Mouse (Mus musculus) cerebellum, adult 11 months (tissue): Measurements from ENCODE around the gene Cdc42ep5.

ENCODE experiments used
- DNase-seq: peaks from one replicate; pipeline ENCODE4 v3.0.0; 2022

Gene Cdc42ep5

DNA sequence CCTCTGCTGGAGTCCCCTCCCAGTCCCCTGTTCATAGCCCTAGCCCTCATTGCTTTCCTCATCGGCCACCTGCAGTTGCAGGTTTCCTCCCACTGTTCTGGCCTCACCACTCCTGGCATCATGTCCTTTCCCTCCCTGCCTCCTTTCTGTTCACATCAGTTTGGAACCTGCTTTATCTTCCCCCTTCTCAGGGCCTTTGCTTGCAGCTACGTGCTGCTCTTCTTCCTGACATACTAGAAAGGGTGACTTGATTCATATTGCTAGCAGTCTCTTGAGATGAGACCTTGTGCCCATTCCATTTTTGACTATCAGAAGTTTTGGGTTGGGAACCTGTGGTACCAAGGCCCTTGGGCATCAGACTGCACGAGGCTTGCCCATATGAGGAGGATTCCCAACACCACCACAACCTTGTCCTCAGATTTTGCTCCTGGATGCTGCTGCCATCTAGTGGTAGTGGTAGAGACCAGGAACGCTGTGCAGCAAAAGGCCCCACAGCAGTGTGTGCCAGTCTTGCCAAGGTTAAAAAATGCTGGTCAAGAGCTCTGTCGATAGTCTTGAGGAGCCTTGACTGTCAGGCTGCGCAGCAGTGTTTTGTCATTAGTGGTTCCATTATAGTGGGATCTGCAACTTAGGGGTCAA is 19.0 kb downstream of the Cdc42ep5 start:
- DNase-seq = no peak

DNA sequence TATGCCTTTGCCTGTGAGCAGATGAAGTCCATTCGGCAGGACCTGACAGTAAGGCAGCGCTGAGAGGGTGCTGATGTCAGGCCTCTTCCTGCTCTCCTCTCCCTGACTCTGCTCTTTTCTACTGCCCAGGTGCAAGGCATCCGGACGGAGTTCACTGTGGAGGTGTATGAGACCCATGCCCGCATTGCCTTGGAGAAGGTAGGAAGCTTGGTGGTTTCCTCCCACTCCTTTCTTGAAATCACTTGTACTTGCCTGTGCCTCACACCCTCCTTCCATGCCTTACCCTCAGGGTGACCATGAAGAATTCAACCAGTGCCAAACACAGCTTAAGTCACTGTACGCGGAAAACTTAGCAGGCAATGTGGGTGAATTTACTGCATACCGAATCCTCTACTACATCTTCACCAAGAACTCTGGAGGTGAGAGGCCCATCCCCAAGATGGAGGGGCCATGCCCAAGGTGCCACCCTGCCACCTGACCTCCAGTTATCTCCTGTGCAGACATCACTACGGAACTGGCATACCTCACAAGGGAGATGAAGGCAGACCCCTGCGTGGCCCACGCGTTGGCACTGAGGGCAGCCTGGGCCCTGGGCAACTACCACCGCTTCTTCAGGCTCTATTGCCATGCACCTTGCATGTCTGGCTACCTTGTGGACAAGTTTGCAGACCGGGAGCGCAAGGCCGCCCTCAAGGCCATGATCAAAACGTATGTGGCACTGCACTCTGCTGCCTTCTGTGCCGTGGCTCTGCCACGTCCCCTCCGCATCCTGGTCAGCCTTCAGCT is 19.7 kb downstream of the Cdc42ep5 start:
- no peak for DNase-seq

DNA sequence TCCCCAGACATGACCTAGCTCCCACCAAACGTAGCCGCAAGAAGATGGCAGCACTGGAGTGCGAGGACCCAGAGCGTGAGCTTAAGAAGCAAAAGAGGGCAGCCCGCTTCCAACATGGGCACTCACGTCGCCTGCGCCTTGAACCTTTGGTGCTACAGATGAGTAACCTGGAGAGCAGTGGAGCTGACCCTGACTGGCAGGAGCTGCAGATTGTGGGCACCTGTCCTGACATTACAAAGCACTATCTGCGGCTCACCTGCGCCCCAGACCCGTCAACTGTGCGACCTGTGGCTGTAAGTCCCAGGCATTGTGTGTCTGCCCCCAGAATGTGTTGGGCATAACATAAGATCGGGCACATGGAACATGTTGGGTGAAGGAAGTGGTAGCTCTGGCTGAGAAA is 20.6 kb downstream of the Cdc42ep5 start:
- DNase-seq = no peak

DNA sequence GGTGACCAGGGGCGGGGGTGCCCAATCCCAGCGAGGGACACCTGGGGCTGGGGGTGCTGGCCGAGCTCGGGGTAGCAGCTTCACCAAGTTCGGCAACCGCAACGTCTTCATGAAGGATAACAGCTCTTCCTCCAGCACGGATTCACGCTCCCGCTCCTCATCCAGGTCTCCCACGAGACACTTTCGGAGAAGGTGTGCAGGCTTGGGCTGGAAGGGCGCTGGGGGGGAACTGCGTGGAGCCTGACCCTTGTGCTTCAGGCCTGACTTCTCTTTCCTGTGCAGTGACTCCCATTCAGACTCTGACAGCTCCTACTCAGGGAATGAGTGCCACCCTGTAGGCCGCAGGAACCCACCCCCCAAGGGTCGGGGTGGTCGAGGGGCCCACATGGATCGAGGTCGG is 21.2 kb downstream of the Cdc42ep5 start:
- DNase-seq = no peak

DNA sequence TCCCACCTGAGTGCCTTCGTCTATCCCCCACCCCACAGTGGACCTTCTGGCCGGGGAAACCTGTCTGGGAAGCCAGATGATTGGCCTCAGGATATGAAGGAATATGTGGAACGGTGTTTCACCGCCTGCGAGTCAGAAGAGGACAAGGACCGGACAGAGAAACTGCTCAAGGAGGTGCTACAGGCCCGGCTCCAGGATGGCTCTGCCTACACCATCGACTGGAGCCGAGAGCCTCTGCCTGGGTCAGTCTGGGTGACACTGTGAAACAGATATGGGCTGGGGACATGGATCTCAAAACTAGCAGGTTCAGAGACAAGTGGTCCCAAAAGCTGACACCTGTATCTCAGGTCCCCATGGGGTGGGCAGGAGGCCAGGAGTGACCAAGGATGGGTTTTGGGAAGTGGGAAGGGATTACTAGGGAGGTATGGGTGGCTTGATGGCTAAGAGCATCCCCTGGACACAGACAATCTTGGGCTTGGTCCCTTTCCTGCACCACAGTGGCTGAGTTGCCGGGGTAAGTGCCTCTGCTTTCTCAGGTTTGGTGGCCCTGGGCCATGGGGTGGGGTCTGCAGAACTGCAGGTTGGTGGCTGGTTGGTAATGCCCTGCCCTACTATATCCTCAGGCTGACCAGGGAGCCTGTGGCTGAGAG is 21.7 kb downstream of the Cdc42ep5 start:
- no peak for DNase-seq

GRCm38 (mm10) chr7:4141648-4142325 is 22.9 kb downstream of the Cdc42ep5 start:
- DNase-seq = no peak

DNA sequence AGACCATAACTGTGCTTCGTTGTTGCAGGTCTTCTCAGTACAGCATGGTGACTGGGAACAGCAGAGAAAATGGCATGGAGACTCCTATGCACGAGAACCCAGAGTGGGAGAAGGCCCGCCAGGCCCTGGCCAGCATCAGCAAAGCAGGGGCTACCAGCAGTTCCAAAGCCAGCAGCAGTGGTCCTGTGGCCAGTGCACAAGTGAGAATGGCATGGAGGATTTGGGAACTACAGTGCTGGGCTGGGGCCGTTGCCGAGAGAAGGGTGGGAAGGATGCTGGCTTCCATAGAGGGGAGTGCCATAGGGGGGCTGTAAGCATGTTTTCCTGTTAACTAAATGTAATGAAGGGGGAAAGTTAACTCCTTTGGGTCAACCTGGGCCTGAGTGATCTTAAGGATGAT is 25.3 kb downstream of the Cdc42ep5 start:
- no peak for DNase-seq

DNA sequence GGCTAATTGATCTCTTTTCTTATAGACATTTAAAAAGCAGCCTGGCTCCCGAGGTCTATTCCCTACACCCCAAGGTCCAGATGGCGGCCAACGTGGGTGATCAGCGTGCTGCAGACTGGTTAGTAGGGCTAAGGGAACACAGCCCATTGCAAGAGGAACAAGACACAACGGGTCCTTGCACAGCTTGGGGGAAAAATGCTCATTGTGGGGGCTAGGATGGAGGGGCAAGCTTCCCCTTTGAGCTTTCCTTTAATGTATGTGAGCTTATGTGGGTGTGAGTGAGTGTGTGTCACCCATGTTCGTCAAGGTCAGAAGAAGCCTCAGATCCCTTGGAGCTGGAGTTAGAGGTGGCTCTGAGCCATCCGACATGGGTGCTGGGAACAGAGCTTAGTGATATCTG is 26.0 kb downstream of the Cdc42ep5 start:
- no peak for DNase-seq

- no peak for DNase-seq
Observed at GRCm38 (mm10) chr7:4138181-4138580, 26.5 kb downstream of the Cdc42ep5 start.

GRCm38 (mm10) chr7:4137746-4138145 is 26.9 kb downstream of the Cdc42ep5 start:
- no peak for DNase-seq

DNA sequence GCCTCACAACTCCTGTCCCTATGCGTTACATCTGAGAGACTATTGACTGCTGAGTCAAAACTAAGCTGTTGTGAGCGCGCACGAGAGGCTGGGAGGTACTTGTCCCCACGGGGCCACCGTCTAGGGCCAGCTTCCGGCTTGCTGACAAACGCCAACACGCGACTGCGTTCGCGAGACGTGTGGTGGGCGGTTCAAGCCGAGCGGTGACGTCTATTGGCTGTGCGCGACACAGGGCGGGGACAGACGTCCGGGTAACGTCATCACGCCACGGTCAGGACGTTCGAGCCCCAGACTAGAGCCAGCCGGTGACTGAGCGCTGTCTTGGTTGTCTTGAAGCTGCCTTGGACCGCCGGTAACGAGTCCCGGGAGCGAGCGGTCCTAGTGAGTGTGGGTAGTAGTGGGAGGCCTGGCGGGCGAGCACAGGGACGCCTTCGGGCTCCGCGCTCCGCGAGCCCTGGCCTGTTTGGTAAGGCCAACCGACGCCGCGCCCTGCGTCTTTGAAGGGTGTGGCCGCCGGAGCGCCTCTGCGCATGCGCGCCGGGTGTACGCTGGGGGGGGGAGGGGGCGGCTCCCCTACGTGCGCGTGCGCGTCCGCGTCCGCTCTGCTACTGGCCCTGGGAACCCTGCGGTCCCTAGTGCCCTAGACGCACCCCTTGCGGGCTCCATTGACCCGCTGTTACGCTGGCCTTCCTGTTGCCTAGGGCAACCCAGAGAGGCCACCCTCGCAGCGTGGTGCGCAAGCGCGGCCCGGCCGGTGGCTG is 27.7 kb downstream of the Cdc42ep5 start, which contains the start of gene Leng8:
Gene Leng8 (plus strand): TSS at position 269 of the 761 bp plus-strand sequence.
- peak; percentile 99 for DNase-seq

GRCm38 (mm10) chr7:4136404-4136770 is 28.3 kb downstream of the Cdc42ep5 start:
- DNase-seq = no peak

- no peak for DNase-seq
Observed at GRCm38 (mm10) chr7:4134911-4135310, 29.7 kb downstream of the Cdc42ep5 start.

DNA sequence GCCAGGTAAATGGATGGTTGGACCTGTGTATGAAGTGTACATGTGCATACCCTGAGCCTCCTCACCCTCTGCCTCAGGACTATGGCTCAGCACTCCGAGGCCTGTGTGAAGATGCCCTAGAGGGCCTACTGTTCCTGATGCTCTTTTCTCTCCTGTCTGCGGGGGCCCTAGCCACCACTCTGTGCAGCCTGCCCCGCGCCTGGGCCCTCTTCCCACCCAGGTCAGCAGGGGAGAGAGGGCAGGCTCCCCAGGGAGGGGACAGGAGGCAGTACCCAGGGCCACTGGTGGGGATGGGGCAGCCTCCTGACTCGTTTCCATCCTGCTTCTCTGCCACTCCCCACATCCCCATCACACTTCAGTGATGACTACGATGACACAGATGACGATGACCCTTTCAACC is 31.7 kb downstream of the Cdc42ep5 start:
- no peak for DNase-seq

GRCm38 (mm10) chr7:4132581-4132980 is 32.1 kb downstream of the Cdc42ep5 start:
- no peak for DNase-seq

DNA sequence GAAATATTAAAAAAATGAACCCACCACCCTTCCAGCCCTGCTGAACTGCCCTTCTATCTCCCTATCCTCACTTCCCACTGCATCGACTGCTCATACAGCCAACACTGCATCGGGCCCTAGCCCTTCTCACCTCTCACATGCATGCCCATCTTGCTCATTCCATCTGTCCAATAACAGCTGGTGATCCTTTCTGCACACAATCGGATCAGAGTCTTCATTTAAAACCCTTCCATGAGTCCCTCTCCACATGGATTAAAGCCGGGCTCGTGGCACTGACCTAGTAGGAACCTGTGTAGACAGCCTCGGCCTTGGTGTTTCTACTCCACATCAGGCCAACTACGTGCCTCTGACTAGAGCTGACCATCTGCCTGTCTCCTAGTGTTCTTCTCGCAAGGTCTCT is 32.7 kb downstream of the Cdc42ep5 start:
- DNase-seq = no peak

DNA sequence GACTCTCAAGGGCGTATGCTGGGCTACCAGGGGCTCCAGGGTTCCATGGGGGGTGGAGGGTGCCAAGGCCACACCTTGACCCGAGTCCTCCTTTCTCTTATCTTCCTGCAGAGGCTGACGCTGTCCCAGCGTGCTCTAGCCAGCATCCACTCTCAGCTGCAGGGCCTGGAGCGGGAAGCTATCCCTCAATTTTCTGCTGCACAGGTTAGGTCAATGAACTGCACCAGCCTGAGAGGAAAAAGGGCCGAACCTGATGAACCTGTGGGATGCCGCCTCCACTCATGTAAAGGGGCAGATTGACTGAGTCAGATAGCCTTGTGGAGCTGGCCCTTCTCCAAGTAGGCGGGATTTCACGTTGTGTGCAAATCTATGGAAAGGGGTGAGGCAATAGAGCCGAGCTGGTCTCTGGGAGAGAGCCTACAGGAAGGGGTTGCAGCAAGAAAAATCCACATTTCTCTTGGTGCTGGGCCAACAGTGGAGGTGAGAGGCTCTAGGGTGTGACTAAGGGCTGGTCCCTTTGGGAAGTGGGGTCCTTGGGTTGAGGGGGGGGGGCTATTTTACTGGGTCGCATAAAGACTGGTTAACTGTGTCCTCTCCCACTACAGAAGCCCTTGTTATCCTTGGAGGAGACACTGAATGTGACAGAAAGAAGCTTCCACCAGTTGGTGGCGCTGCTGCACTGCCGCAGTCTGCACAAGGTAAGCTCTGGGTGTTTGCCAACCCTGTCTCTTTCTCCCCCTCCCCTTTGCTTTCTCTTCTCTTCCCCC is 33.8 kb downstream of the Cdc42ep5 start:
- peak; percentile 81 for DNase-seq

DNA sequence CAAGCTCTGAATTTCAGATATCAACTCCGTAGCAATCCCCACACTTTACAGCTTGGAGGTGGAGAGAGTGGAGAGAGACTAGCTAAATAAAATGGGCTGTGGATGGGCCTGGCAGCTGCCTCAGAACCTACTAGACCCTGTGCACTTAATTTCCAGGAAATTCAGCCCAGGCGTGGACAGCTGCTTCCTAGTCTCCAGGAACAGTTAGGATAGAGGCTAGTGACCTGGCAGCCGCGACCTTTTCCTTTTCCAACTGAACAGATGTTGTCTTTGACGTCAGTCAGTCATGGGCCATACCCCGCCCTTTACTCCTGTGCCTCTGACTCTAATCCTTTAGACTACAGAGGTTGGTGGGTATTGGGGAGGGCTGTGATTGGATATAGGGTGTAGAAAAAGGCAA is 35.8 kb downstream of the Cdc42ep5 start:
- DNase-seq = no peak

GRCm38 (mm10) chr7:4127894-4128293 is 36.8 kb downstream of the Cdc42ep5 start:
- DNase-seq = no peak

- no peak for DNase-seq
Observed at GRCm38 (mm10) chr7:4126992-4127785, 37.5 kb downstream of the Cdc42ep5 start.

GRCm38 (mm10) chr7:4125306-4125705 is 39.4 kb downstream of the Cdc42ep5 start:
- peak; percentile 17 for DNase-seq
